Mouse (Mus musculus) neutrophil, adult 83 days (primary cell): ENCODE data around the gene Gpr162. TPM values are rescaled to one million over a fixed set of nuclear protein-coding genes. Genes with fewer than 3 reads are reported as not detected.

Experiments used
- total RNA-seq, 2 experiments: library from RNA; stranded (reverse); gene quantifications; one replicate each; pipeline ENCODE4 v1.2.4; 2023

The Gpr162 gene
- total RNA-seq, result under 1 TPM in 1 of 2 experiments, not detected in 1; 0.15 TPM

GRCm38 (mm10) chr6:124863658-124864298, at the start of gene Gpr162:
TSS of gene Gpr162 (minus strand) at chr6:124863983.

GRCm38 (mm10) chr6:124911533-124912218, 47.9 kb upstream of the Gpr162 start, which contains the start of gene Lag3:
TSS of gene Lag3 (minus strand) at chr6:124911705.

GRCm38 (mm10) chr6:124887986-124888385, 24.2 kb upstream of the Gpr162 start, which contains the start of gene Cd4:
TSS of gene Cd4 (minus strand) at chr6:124888221.

DNA sequence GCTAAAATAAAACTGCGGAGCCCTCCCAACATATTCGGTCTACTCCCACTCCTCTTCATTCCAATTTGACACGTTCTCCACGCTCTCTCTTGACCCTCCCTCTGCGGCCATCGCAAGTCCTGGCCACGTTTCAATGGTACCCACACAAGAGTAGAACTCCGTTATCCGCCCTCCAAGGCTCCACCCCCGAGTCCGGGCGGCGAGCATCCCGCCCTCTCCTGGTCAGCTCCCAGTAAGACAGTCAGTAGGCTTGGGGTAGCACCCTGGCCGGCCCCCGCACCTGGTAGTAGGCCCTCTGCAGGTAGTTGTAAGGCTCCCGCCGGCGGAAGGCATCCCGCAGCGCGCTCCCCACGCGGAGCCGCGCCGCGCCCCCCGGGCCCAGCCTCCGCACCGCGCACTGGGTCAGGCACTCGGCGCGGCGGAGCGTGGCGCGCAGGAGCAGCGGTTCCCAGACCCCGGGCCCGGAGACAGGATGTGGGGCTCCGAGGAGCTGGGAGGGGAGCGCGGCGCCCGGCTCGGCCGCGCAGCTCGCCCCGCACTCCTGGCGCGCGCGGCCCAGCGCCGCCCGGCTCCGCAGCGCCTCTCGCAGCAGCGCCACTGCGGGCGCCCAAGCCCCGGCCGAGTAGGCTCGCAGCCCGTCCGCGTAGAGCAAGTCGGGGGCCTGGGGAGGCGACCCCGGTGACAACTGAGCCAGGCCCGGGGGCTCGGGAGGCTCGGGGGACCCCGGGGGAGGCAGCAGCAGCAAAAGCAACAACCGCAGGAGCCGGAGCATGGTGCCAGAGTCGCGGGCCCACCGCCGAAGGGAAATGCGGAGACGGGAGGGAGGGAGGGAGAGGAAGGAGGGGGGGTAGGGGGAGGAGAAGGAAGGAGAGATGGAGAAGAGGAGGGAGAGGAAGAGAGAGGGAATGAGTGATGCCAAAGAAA, 6.6 kb downstream of the Gpr162 start, which contains the start of gene P3h3:
Gene P3h3 (minus strand): TSS at position 837 of the 924 bp plus-strand sequence.

GRCm38 (mm10) chr6:124840241-124841167, 23.3 kb downstream of the Gpr162 start, which contains the start of gene Gnb3:
TSS of gene Gnb3 (minus strand) at chr6:124840275.

GRCm38 (mm10) chr6:124828868-124829798, 34.6 kb downstream of the Gpr162 start, which contains the start of the genes Usp5 and Cdca3:
TSS of gene Usp5 (minus strand) at chr6:124829484.
TSS of gene Cdca3 (plus strand) at chr6:124829547.

GRCm38 (mm10) chr6:124813933-124814332, 49.9 kb downstream of the Gpr162 start, which contains the start of gene Tpi1:
TSS of gene Tpi1 (minus strand) at chr6:124814296.

Other genes starting within 250 kb of the Gpr162 start
- under 1 TPM in 1 of 2 experiments, not detected in 1; 0.13 TPM for gene C1s2, start 227.9 kb downstream of the Gpr162 start, total RNA-seq
- 10 to 100 TPM; 55.6 to 64.5 TPM for gene Lpcat3, start 201.0 kb downstream of the Gpr162 start, total RNA-seq
- gene Emg1, start 151.8 kb downstream of the Gpr162 start, total RNA-seq, result 10 to 100 TPM; 53.2 to 62.5 TPM
- gene Phb2, start 151.6 kb downstream of the Gpr162 start, total RNA-seq, result 100 to 1,000 TPM; 119 to 130 TPM
- gene Ptpn6, start 125.3 kb downstream of the Gpr162 start, total RNA-seq, result 100 to 1,000 TPM; 378 to 393 TPM
- 100 to 1,000 TPM; 116 to 117 TPM for gene Grcc10, start 122.6 kb downstream of the Gpr162 start, total RNA-seq
- gene Gm45234, start 108.0 kb downstream of the Gpr162 start, total RNA-seq, result 1 to 10 TPM in 1 of 2 experiments, not detected in 1; 1.1 TPM
- 10 to 100 TPM; 32.0 to 35.9 TPM for gene Atn1, start 107.5 kb downstream of the Gpr162 start, total RNA-seq
- not detected for gene Eno2, start 94.3 kb downstream of the Gpr162 start, total RNA-seq
- gene Lrrc23, start 84.3 kb downstream of the Gpr162 start, total RNA-seq, result not detected
- gene Spsb2, start 55.3 kb downstream of the Gpr162 start, total RNA-seq, result 10 to 100 TPM; 21.0 to 23.8 TPM
- 100 to 1,000 TPM; 131 to 139 TPM for gene Tpi1, start 49.7 kb downstream of the Gpr162 start, total RNA-seq
- gene Usp5, start 34.5 kb downstream of the Gpr162 start, total RNA-seq, result 10 to 100 TPM; 58.2 to 61.3 TPM
- 10 to 100 TPM; 77.1 to 93.0 TPM for gene Cdca3, start 34.4 kb downstream of the Gpr162 start, total RNA-seq
- not detected for gene Gnb3, start 23.7 kb downstream of the Gpr162 start, total RNA-seq
- under 1 TPM; 0.55 to 0.61 TPM for gene P3h3, start 6.2 kb downstream of the Gpr162 start, total RNA-seq
- under 1 TPM in 1 of 2 experiments, not detected in 1; 0.24 TPM for gene Cd4, start 24.2 kb upstream of the Gpr162 start, total RNA-seq
- gene Lag3, start 47.7 kb upstream of the Gpr162 start, total RNA-seq, result 1 to 10 TPM in 1 of 2 experiments, under 1 TPM in 1; 0.44 to 1.2 TPM
- 100 to 1,000 TPM in 1 of 2 experiments, 10 to 100 TPM in 1; 99.4 to 117 TPM for gene Ptms, start 56.1 kb upstream of the Gpr162 start, total RNA-seq
- 10 to 100 TPM; 89.4 to 93.4 TPM for gene Mlf2, start 67.4 kb upstream of the Gpr162 start, total RNA-seq
- 10 to 100 TPM; 19.9 to 22.1 TPM for gene Cops7a, start 101.6 kb upstream of the Gpr162 start, total RNA-seq
- not detected for gene Pianp, start 132.7 kb upstream of the Gpr162 start, total RNA-seq
- gene Zfp384, start 145.2 kb upstream of the Gpr162 start, total RNA-seq, result 10 to 100 TPM; 68.3 to 71.3 TPM
- 10 to 100 TPM; 63.2 to 66.2 TPM for gene Ing4, start 175.8 kb upstream of the Gpr162 start, total RNA-seq
- 10 to 100 TPM; 14.2 to 19.9 TPM for gene Acrbp, start 185.7 kb upstream of the Gpr162 start, total RNA-seq
- 10 to 100 TPM; 11.4 to 13.2 TPM for gene Lpar5, start 203.9 kb upstream of the Gpr162 start, total RNA-seq
- gene Chd4, start 232.0 kb upstream of the Gpr162 start, total RNA-seq, result 100 to 1,000 TPM; 177 to 182 TPM